Mouse (Mus musculus) heart, postnatal 14 days (tissue): ENCODE measurements around the gene Fli1. TPM values are rescaled to one million over a fixed set of nuclear protein-coding genes. Genes with fewer than 3 reads are reported as not detected.

Source experiments
- DNase-seq, 2 experiments: peaks; one replicate each; pipeline ENCODE4 v3.0.0; 2021 to 2022
- intact Hi-C: fragments of 180-260 bp; cut with DNase I; formaldehyde crosslinking; loops from one replicate; pipeline ENCODE4 v1.15.1; 2025
- total RNA-seq, 2 experiments: library from RNA; stranded (reverse); gene quantifications; 2 replicates each; pipeline ENCODE4 v1.2.3; 2021

Fli1 gene
- total RNA-seq, 2 experiments from 2014 or later: 37.0 to 41.0 TPM

- DNase-seq: no peak
- intact Hi-C loops: no loop called here
Observed at GRCm38 (mm10) chr9:32376863-32377590, 165.6 kb downstream of the Fli1 start.

DNA sequence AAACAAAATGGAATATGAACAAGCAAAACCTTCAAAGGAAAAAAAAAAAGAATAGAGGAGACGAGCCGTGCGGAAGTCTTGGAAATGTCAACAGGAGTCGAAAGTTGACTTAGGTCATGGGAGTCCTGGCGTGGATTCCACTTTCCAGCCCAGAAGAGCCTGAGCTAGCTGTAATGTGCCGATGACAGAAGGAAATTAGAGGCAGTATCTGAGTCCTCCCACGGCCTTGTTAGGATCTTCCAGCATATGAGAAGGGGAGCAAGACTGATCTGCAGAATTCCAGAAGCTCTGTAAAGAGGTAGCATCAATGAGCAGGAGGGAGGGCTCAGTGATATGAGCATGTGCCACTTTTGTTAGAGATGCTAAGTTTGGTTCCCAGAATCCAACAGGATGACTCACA lies 166.6 kb downstream of the Fli1 start:
- peak; percentile 12 to 22 for DNase-seq
- intact Hi-C loops: no loop called here

DNA sequence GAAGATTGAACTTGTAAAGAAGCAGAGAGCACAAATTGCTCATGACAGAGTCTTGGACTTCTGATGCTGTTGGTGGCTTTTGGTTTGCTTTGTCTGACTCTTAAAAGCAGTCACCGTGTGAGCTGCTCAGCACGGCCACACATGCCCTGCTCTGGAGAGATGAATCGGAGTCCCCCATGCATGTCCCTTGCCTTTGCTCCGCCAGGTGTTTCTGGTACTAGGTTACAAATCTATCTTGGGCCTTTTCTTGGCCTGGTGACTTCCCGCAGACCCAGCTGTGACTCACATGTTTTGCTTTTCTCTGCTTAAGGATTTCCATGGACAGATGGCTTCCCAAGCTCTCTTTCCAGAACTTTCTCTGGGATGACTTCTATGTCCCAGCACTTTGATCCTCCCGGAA lies 169.0 kb downstream of the Fli1 start:
- intact Hi-C loops: no loop called here
- DNase-seq: no peak

Other genes starting within 250 kb of the Fli1 start
- gene Kcnj5, start 198.5 kb downstream of the Fli1 start, total RNA-seq: 10 to 100 TPM; 47.0 to 54.0 TPM
- gene Kcnj1, start 170.4 kb downstream of the Fli1 start, total RNA-seq: not detected
- gene Ets1, start 93.4 kb upstream of the Fli1 start, total RNA-seq: 100 to 1,000 TPM in 1 of 2 experiments, 10 to 100 TPM in 1; 88.9 to 111 TPM